Mouse (Mus musculus) G1E (cell line): ENCODE data around the gene Cyb5b.

Source experiments
- CTCF ChIP-seq: IDR thresholded peaks from 2 replicates; pipeline ENCODE4 v1.5.1; 2012; ENCODE audit warnings: low read depth, low read length, inconsistent platforms, mixed read lengths
- GATA1 ChIP-seq: IDR thresholded peaks from 2 replicates; pipeline ENCODE4 v1.6.1; 2012; ENCODE audit warnings: borderline replicate concordance, low read length, inconsistent platforms, mixed read lengths
- POLR2AphosphoS5 ChIP-seq: IDR thresholded peaks from 2 replicates; pipeline ENCODE4 v1.6.1; 2012; ENCODE audit warnings: low read depth, low read length, inconsistent platforms; ENCODE audit not compliant: insufficient replicate concordance
- TAL1 ChIP-seq: conservative IDR thresholded peaks from 2 replicates; pipeline ENCODE4 v1.6.1; 2012; ENCODE audit warnings: low read depth, low read length, inconsistent platforms, mixed read lengths

DNA sequence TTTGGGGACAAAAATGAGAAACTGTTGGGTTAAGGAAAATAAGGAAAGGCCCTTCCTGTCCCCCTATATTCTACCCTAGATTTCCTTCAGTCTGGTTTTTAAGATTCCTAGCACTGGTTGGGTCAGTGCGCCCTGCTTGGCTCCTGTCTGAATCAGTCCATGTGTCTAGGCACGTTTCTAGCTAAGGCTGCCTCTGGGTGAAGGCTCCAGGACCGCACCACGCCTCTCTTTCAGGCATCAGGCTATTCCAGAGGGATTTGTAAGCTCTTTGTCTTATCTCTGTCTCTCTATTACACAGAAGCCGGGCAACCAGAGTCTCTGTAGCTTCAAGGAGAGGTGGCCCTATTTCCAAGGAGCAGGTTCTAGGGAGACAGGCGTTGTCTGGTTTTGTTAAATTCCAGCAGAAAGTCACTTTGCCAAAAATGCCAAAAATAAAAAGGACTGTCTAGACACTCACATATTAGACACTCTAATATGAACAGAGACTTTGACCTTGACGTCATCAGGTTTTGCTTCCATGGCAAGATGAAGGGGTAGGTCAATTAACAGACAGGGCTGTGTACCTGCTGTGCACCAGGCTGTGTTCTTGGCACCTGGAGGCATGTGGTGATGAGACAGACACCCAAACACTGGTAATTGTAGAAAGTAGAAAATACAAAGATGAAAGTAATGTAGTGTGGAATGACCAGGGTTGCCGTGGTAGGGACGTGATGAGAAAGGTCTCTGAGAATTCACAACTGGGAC lies 56.5 kb downstream of the Cyb5b start:
- TF ChIP-seq CTCF (no peak), GATA1 (no peak), TAL1 (no peak), POLR2AphosphoS5 (no peak)
